In genomic region chr2:118723693-118724486, GRCm38 (mm10) we compare ENCODE assay signal across 28 mouse cellular contexts. TPM values are rescaled to one million over a fixed set of nuclear protein-coding genes. Genes with fewer than 3 reads are reported as not detected.
DNase-seq lines count a peak whose midpoint lies in the region; ATAC-seq and TF ChIP-seq lines count a peak whose summit lies in the region.
"Had no signal": no experiment of that assay in that cellular context is flagged by ENCODE, and none has a peak within 500 bp of the region (broad histone marks: within the 10 kb centered on the region; RNA-seq: fewer than 3 reads in every experiment).

No protein-coding gene starts in this region.

- TF ChIP-seq RAD21 in MEL (IDR thresholded peaks at IDR 0.05; ENCODE audit: low read depth, low read length) = no peak

- ATAC-seq in midbrain, embryonic 11.5 days (ENCODE audit: low FRiP score) = no peak
- ATAC-seq in midbrain, embryonic 15.5 days (replicated peaks) = no peak
- ATAC-seq in granulocyte monocyte progenitor cell, adult 5-6 weeks (replicated peaks; ENCODE audit: poor library complexity, severe bottlenecking) = peak; percentile 23; the same call in 1 of the 2 replicates
- ATAC-seq in megakaryocyte progenitor cell, adult 5-6 weeks (replicated peaks; ENCODE audit: poor library complexity) = peak; percentile 55
- ATAC-seq: forebrain, embryonic 16.5 days; lung, postnatal 0 days; midbrain, embryonic 16.5 days had no signal

- no peak overlapping the region for H3K4me3 ChIP-seq in midbrain, embryonic 11.5 days (ENCODE audit: low read depth, low read length)
- no peak overlapping the region for H3K4me3 ChIP-seq in midbrain, embryonic 15.5 days
- H3K4me3 ChIP-seq in MEL (ENCODE audit: control insufficient read depth in 1 of 2, insufficient read depth in 1 of 2, low read depth in 2 of 2, low read length in 2 of 2) = no peak overlapping the region
- H3K4me3 ChIP-seq: forebrain, embryonic 10.5 days; heart, embryonic 10.5 days; hindbrain, embryonic 15.5 days; myocyte; neural tube, embryonic 13.5 days had no signal

- peak; percentile 26 for DNase-seq in midbrain, embryonic 11.5 days (ENCODE audit: low spot score, missing footprints)
- peak; percentile 76 for DNase-seq in MEL (ENCODE audit: low read depth, low spot score)
- DNase-seq in cerebellum, postnatal 14 days = no peak
- no peak for DNase-seq in gastrocnemius, postnatal 14 days
- DNase-seq: adrenal gland, postnatal 14 days; cerebellum, adult 8-10 months; kidney, adult 8-10 months; kidney, postnatal 10 days had no signal

- intact Hi-C loops in gastrocnemius, postnatal 14 days (cut with DNase I; ENCODE audit: low total_unique reads) = no loop called here

- peaks cover 15% of the 10 kb centered on the region for H3K79me2 ChIP-seq in MEL (ENCODE audit: control insufficient read depth, insufficient read depth, low read length, poor library complexity)

- no peaks in the 10 kb centered on the region for H3K9me3 ChIP-seq in midbrain, embryonic 11.5 days (ENCODE audit: control insufficient read depth, low read length)
- no peaks in the 10 kb centered on the region for H3K9me3 ChIP-seq in midbrain, embryonic 15.5 days
- H3K9me3 ChIP-seq in MEL (replicated peaks; ENCODE audit: insufficient read depth, low read length) = no peaks in the 10 kb centered on the region
- H3K9me3 ChIP-seq: forebrain, embryonic 10.5 days; heart, embryonic 10.5 days; hindbrain, embryonic 15.5 days; neural tube, embryonic 13.5 days had no signal

- H3K4me1 ChIP-seq in midbrain, embryonic 11.5 days (ENCODE audit: control insufficient read depth, insufficient read depth, low read length) = 0 out of 2 replicates have a peak, but pooled peaks cover 3% of the 10 kb centered on the region
- 0 out of 2 replicates have a peak, but pooled peaks cover 2% of the 10 kb centered on the region for H3K4me1 ChIP-seq in midbrain, embryonic 15.5 days
- H3K4me1 ChIP-seq in MEL (ENCODE audit: control insufficient read depth in 1 of 2, insufficient read depth in 2 of 2, low read length in 2 of 2) = peaks cover 7 to 32% of the 10 kb centered on the region in 2 experiments; a peak in 3 of 4 replicates
- H3K4me1 ChIP-seq: hindbrain, embryonic 15.5 days had no signal

- H3K27ac ChIP-seq in midbrain, embryonic 11.5 days (ENCODE audit: low read depth, low read length) = no peak overlapping the region
- no peak overlapping the region for H3K27ac ChIP-seq in midbrain, embryonic 15.5 days
- H3K27ac ChIP-seq in MEL (ENCODE audit: control insufficient read depth, low read depth, low read length) = peak overlapping the region; percentile 20; the same call in 1 of the 2 replicates
- H3K27ac ChIP-seq: forebrain, embryonic 10.5 days; heart, embryonic 10.5 days; hindbrain, embryonic 15.5 days; neural tube, embryonic 13.5 days; stomach, postnatal 0 days had no signal

- no peak for TF ChIP-seq CTCF in MEL (IDR thresholded peaks at IDR 0.05 in 2 of 3, conservative IDR thresholded peaks at IDR 0.05 in 1 of 3; ENCODE audit: control insufficient read depth in 1 of 3, insufficient read depth in 1 of 3, low read depth in 2 of 3, low read length in 3 of 3, poor library complexity in 1 of 3, severe bottlenecking in 1 of 3)

- no peak overlapping the region for H3K9ac ChIP-seq in midbrain, embryonic 11.5 days (ENCODE audit: low read length)
- no peak overlapping the region for H3K9ac ChIP-seq in midbrain, embryonic 15.5 days
- no peak overlapping the region for H3K9ac ChIP-seq in MEL (ENCODE audit: control insufficient read depth, low read depth, low read length, poor library complexity, severe bottlenecking)
- H3K9ac ChIP-seq: hindbrain, embryonic 15.5 days; neural tube, embryonic 13.5 days had no signal

- H3K27me3 ChIP-seq in midbrain, embryonic 11.5 days (ENCODE audit: control insufficient read depth, insufficient read depth, low read length) = no peaks in the 10 kb centered on the region; the same call in 1 of the 2 replicates
- H3K27me3 ChIP-seq in midbrain, embryonic 15.5 days (replicated peaks) = no peaks in the 10 kb centered on the region
- H3K27me3 ChIP-seq in MEL (ENCODE audit: control insufficient read depth in 1 of 2, insufficient read depth in 2 of 2, low read length in 2 of 2) = no peaks in the 10 kb centered on the region

- TF ChIP-seq POLR2A in MEL (IDR thresholded peaks at IDR 0.05; ENCODE audit: control insufficient read depth in 1 of 2, insufficient read depth in 1 of 2, low read depth in 1 of 2, low read length in 2 of 2, poor library complexity in 1 of 2) = no peak; a peak in 1 of 4 replicates

- H3K36me3 ChIP-seq in midbrain, embryonic 11.5 days (ENCODE audit: control insufficient read depth, insufficient read depth, low read length) = no peaks in the 10 kb centered on the region
- no peaks in the 10 kb centered on the region for H3K36me3 ChIP-seq in midbrain, embryonic 15.5 days (replicated peaks)
- H3K36me3 ChIP-seq in MEL (ENCODE audit: control insufficient read depth in 1 of 2, insufficient read depth in 2 of 2, low read length in 2 of 2) = peaks cover 0 to 20% of the 10 kb centered on the region in 2 experiments; a peak in 3 of 4 replicates
- H3K36me3 ChIP-seq: forebrain, embryonic 10.5 days; heart, embryonic 10.5 days; hindbrain, embryonic 15.5 days; neural tube, embryonic 13.5 days had no signal

- H3K4me2 ChIP-seq in midbrain, embryonic 11.5 days = no peak overlapping the region
- no peak overlapping the region for H3K4me2 ChIP-seq in midbrain, embryonic 15.5 days
- H3K4me2 ChIP-seq: hindbrain, embryonic 15.5 days; neural tube, embryonic 13.5 days had no signal

- TF ChIP-seq EP300 in MEL (IDR thresholded peaks at IDR 0.05; ENCODE audit: low read depth in 1 of 2, low read length in 2 of 2) = peak; percentile 84 to 90

- 84% methylated on average over 15 of the region's 15 CpGs for WGBS in midbrain, embryonic 11.5 days
- WGBS in midbrain, embryonic 15.5 days = 81% methylated on average over 15 of the region's 15 CpGs

RNA-seq across cellular contexts. Expression of gene Plcb2, which starts 4.3 kb away (rescaled TPM):
- polyA plus RNA-seq in midbrain, embryonic 11.5 days (2014; fragmentation: Nextera tagmentation; extraction: Ambion mirVana) = 0.20 and 0.33 TPM in 2 replicates
- 0.43 and 0.71 TPM in 2 replicates for polyA plus RNA-seq in midbrain, embryonic 15.5 days (2015; fragmentation: Nextera tagmentation; extraction: Ambion mirVana)
- total RNA-seq in MEL (2012; rRNA removed) = 6.4 and 7.4 TPM in 2 replicates
- 10 to 100 TPM in 1 of 2 experiments, not detected in 1; 21.2 TPM for polyA plus RNA-seq in MEL (2012; ENCODE audit: insufficient read depth in 1 of 2, insufficient read length in 2 of 2, low read depth in 1 of 2, low replicate concordance in 2 of 2, missing spikeins in 1 of 2)
- 99.1 and 108 TPM in 2 replicates for total RNA-seq in granulocyte monocyte progenitor cell, adult 5-6 weeks (2014; fragmentation: Nextera tagmentation)
- 54.3 and 70.7 TPM in 2 replicates for total RNA-seq in granulocyte monocyte progenitor cell, adult 5-6 weeks (2017)
- 71.2 and 80.9 TPM in 2 replicates for total RNA-seq in megakaryocyte progenitor cell, adult 5-6 weeks (2015)
- 61.1 and 70.4 TPM in 2 replicates for total RNA-seq in megakaryocyte progenitor cell, adult 5-6 weeks (2017)
- total RNA-seq in gastrocnemius, postnatal 14 days (2021) = under 1 TPM; 0.08 to 0.27 TPM
- polyA plus RNA-seq: myocyte had no signal

RNA-seq across cellular contexts. Expression of gene Ankrd63, which starts 20.1 kb away (rescaled TPM):
- not detected in 2 replicates for polyA plus RNA-seq in midbrain, embryonic 11.5 days (2014; fragmentation: Nextera tagmentation; extraction: Ambion mirVana)
- polyA plus RNA-seq in midbrain, embryonic 15.5 days (2015; fragmentation: Nextera tagmentation; extraction: Ambion mirVana) = not detected in 2 replicates
- 0.08 and 0.10 TPM in 2 replicates for total RNA-seq in MEL (2012; rRNA removed)
- polyA plus RNA-seq in MEL (2012; ENCODE audit: insufficient read depth in 1 of 2, insufficient read length in 2 of 2, low read depth in 1 of 2, low replicate concordance in 2 of 2, missing spikeins in 1 of 2) = under 1 TPM in 1 of 2 experiments, not detected in 1; 0.53 TPM
- 0.77 and 1.0 TPM in 2 replicates for total RNA-seq in granulocyte monocyte progenitor cell, adult 5-6 weeks (2014; fragmentation: Nextera tagmentation)
- total RNA-seq in granulocyte monocyte progenitor cell, adult 5-6 weeks (2017) = 0.62 and 0.69 TPM in 2 replicates
- 0.61 and 0.89 TPM in 2 replicates for total RNA-seq in megakaryocyte progenitor cell, adult 5-6 weeks (2015)
- 0.33 and 0.84 TPM in 2 replicates for total RNA-seq in megakaryocyte progenitor cell, adult 5-6 weeks (2017)
- total RNA-seq in gastrocnemius, postnatal 14 days (2021) = not detected
- polyA plus RNA-seq: embryonic facial prominence, embryonic 11.5 days; forebrain, embryonic 10.5 days; limb, embryonic 11.5 days; midbrain, embryonic 16.5 days; neural tube, embryonic 13.5 days had no signal

RNA-seq across cellular contexts. Expression of gene Inafm2, which starts 21.7 kb away (rescaled TPM):
- 36.0 and 39.9 TPM in 2 replicates for polyA plus RNA-seq in midbrain, embryonic 11.5 days (2014; fragmentation: Nextera tagmentation; extraction: Ambion mirVana)
- polyA plus RNA-seq in midbrain, embryonic 15.5 days (2015; fragmentation: Nextera tagmentation; extraction: Ambion mirVana) = 20.5 and 21.6 TPM in 2 replicates
- total RNA-seq in MEL (2012; rRNA removed) = 6.7 and 8.6 TPM in 2 replicates
- polyA plus RNA-seq in MEL (2012; ENCODE audit: insufficient read depth in 1 of 2, insufficient read length in 2 of 2, low read depth in 1 of 2, low replicate concordance in 2 of 2, missing spikeins in 1 of 2) = 10 to 100 TPM in 1 of 2 experiments, not detected in 1; 14.5 TPM
- 27.9 and 30.3 TPM in 2 replicates for total RNA-seq in granulocyte monocyte progenitor cell, adult 5-6 weeks (2014; fragmentation: Nextera tagmentation)
- total RNA-seq in granulocyte monocyte progenitor cell, adult 5-6 weeks (2017) = 15.0 and 24.8 TPM in 2 replicates
- total RNA-seq in megakaryocyte progenitor cell, adult 5-6 weeks (2015) = 27.9 and 29.6 TPM in 2 replicates
- total RNA-seq in megakaryocyte progenitor cell, adult 5-6 weeks (2017) = 17.9 and 20.3 TPM in 2 replicates
- total RNA-seq in gastrocnemius, postnatal 14 days (2021) = 1 to 10 TPM; 5.3 TPM

RNA-seq across cellular contexts. Expression of gene Ccdc9b, which starts 38.6 kb away (rescaled TPM):
- 0.86 and 0.92 TPM in 2 replicates for polyA plus RNA-seq in midbrain, embryonic 11.5 days (2014; fragmentation: Nextera tagmentation; extraction: Ambion mirVana)
- 1.3 and 2.1 TPM in 2 replicates for polyA plus RNA-seq in midbrain, embryonic 15.5 days (2015; fragmentation: Nextera tagmentation; extraction: Ambion mirVana)
- total RNA-seq in MEL (2012; rRNA removed) = 1.3 and 1.7 TPM in 2 replicates
- polyA plus RNA-seq in MEL (2012; ENCODE audit: insufficient read depth in 1 of 2, insufficient read length in 2 of 2, low read depth in 1 of 2, low replicate concordance in 2 of 2, missing spikeins in 1 of 2) = 1 to 10 TPM in 1 of 2 experiments, not detected in 1; 2.4 TPM
- 0.92 and 2.3 TPM in 2 replicates for total RNA-seq in granulocyte monocyte progenitor cell, adult 5-6 weeks (2014; fragmentation: Nextera tagmentation)
- total RNA-seq in granulocyte monocyte progenitor cell, adult 5-6 weeks (2017) = 0.26 and 0.82 TPM in 2 replicates
- 0.07 and 0.25 TPM in 2 replicates for total RNA-seq in megakaryocyte progenitor cell, adult 5-6 weeks (2015)
- total RNA-seq in megakaryocyte progenitor cell, adult 5-6 weeks (2017) = 0.42 and 0.47 TPM in 2 replicates
- 1 to 10 TPM; 6.8 to 6.9 TPM for total RNA-seq in gastrocnemius, postnatal 14 days (2021)

RNA-seq across cellular contexts. Expression of gene Phgr1, which starts 48.7 kb away (rescaled TPM):
- not detected in 2 replicates for polyA plus RNA-seq in midbrain, embryonic 11.5 days (2014; fragmentation: Nextera tagmentation; extraction: Ambion mirVana)
- polyA plus RNA-seq in midbrain, embryonic 15.5 days (2015; fragmentation: Nextera tagmentation; extraction: Ambion mirVana) = not detected in 2 replicates
- not detected in 2 replicates for total RNA-seq in MEL (2012; rRNA removed)
- polyA plus RNA-seq in MEL (2012; ENCODE audit: insufficient read depth in 1 of 2, insufficient read length in 2 of 2, low read depth in 1 of 2, low replicate concordance in 2 of 2, missing spikeins in 1 of 2) = not detected
- not detected in 2 replicates for total RNA-seq in granulocyte monocyte progenitor cell, adult 5-6 weeks (2014; fragmentation: Nextera tagmentation)
- not detected in 2 replicates for total RNA-seq in granulocyte monocyte progenitor cell, adult 5-6 weeks (2017)
- not detected in 2 replicates for total RNA-seq in megakaryocyte progenitor cell, adult 5-6 weeks (2015)
- not detected in 2 replicates for total RNA-seq in megakaryocyte progenitor cell, adult 5-6 weeks (2017)
- total RNA-seq in gastrocnemius, postnatal 14 days (2021) = not detected
- total RNA-seq: adrenal gland, postnatal 14 days; gastrocnemius, postnatal 4 days; hematopoietic stem cell, adult 5-6 weeks; layer of hippocampus, postnatal 14 days; left cerebral cortex, adult 8-10 months had no signal
- polyA plus RNA-seq: brain, embryonic 14.5 days; embryonic facial prominence, embryonic 11.5 days; forebrain, embryonic 10.5 days; forebrain, embryonic 16.5 days; heart, embryonic 10.5 days; heart, postnatal 0 days; hindbrain, embryonic 15.5 days; limb, embryonic 11.5 days; midbrain, embryonic 16.5 days; myocyte; neural tube, embryonic 13.5 days had no signal

Comparison
In these comparisons a context has a peak if more than half of its experiments do, and no peak if none do; other contexts are left out.
1. ATAC-seq: peak in granulocyte monocyte progenitor cell, adult 5-6 weeks (single experiment) and megakaryocyte progenitor cell, adult 5-6 weeks (single experiment); none in midbrain, embryonic 11.5 days (single experiment) and midbrain, embryonic 15.5 days (single experiment).
2. DNase-seq: peak in midbrain, embryonic 11.5 days (single experiment) and MEL (single experiment); none in cerebellum, postnatal 14 days (0 of 2) and gastrocnemius, postnatal 14 days (single experiment).